Mouse (Mus musculus) cerebellum, adult 2 months (tissue): ENCODE data around the gene Hspa1a. TPM values are rescaled to one million over a fixed set of nuclear protein-coding genes. Genes with fewer than 3 reads are reported as not detected.

Experiments used
- DNase-seq, 2 experiments: peaks; one replicate each; pipeline ENCODE4 v3.0.0; 2021
- H3K27ac ChIP-seq: fragments of 200-500 bp; 2 replicates; pipeline ENCODE4 v1.5.1; 2012; ENCODE audit warnings: low read length, control low read depth, inconsistent platforms; ENCODE audit not compliant: insufficient read depth
- H3K27me3 ChIP-seq: fragments of 200-500 bp; 2 replicates; pipeline ENCODE4 v1.6.1; 2012; ENCODE audit warnings: inconsistent platforms, mild to moderate bottlenecking, low read length, moderate library complexity; ENCODE audit not compliant: control insufficient read depth, insufficient read depth
- H3K4me1 ChIP-seq: fragments of 200-500 bp; 2 replicates; pipeline ENCODE4 v1.6.1; 2011; ENCODE audit warnings: low read length; ENCODE audit not compliant: control insufficient read depth, insufficient read depth
- H3K4me3 ChIP-seq: fragments of 200-500 bp; replicated peaks from 2 replicates; pipeline ENCODE3; 2011; ENCODE audit warnings: mild to moderate bottlenecking, low read depth, low read length, control low read depth; ENCODE audit not compliant: insufficient read depth
- CTCF ChIP-seq: fragments of 200-500 bp; IDR thresholded peaks from 2 replicates; pipeline ENCODE4 v1.5.1; 2011; ENCODE audit warnings: low read depth, mild to moderate bottlenecking, control low read depth, low read length, moderate library complexity, borderline replicate concordance; ENCODE audit not compliant: insufficient read depth
- POLR2A ChIP-seq: fragments of 200-500 bp; IDR thresholded peaks from 2 replicates; pipeline ENCODE4 v1.6.1; 2011; ENCODE audit warnings: low read length, control low read depth, borderline replicate concordance; ENCODE audit not compliant: insufficient read depth
- WGBS: fragments of 180-500 bp; shearing (Covaris S2); methylation state at CpG from one replicate; pipeline ENCODE4 v1.1.7; 2018; 5-methylcytosine and 5-hydroxymethylcytosine counted together
- polyA plus RNA-seq: library from polyadenylated mRNA; depleted of rRNA; stranded (reverse); fragments of >200 nt; gene quantifications from 2 replicates; pipeline ENCODE4 v1.2.3, GENCODE M21; 2012

Hspa1a gene
- polyA plus RNA-seq, 1 experiment = 10.5 TPM

- no peak for DNase-seq
- H3K27me3 ChIP-seq = no peaks in the 10 kb centered on the region
- 38% methylated on average over 1 of the region's 1 CpGs for whole genome bisulfite sequencing
- H3K4me1 ChIP-seq = peaks cover 3% of the 10 kb centered on the region
- TF ChIP-seq CTCF (no peak), POLR2A (no peak)
- H3K4me3 ChIP-seq = no peak overlapping the region
- H3K27ac ChIP-seq = no peak overlapping the region
Observed at GRCm38 (mm10) chr17:34956340-34956739, 15.6 kb downstream of the Hspa1a start.

- Histone ChIP-seq H3K4me1 (peaks cover 3% of the 10 kb centered on the region), H3K4me3 (no peak overlapping the region), H3K27ac (no peak overlapping the region), H3K27me3 (no peaks in the 10 kb centered on the region)
- TF ChIP-seq POLR2A (no peak), CTCF (no peak)
- WGBS = 77% methylated on average over 3 of the region's 3 CpGs
- no peak for DNase-seq
Observed at GRCm38 (mm10) chr17:34955884-34956283, 16.1 kb downstream of the Hspa1a start.

- TF ChIP-seq CTCF (no peak), POLR2A (no peak)
- 90% methylated on average over 4 of the region's 4 CpGs for WGBS
- Histone ChIP-seq H3K4me3 (no peak overlapping the region), H3K27ac (no peak overlapping the region), H3K4me1 (peaks cover 3% of the 10 kb centered on the region), H3K27me3 (no peaks in the 10 kb centered on the region)
- no peak for DNase-seq
Observed at GRCm38 (mm10) chr17:34954831-34955230, 17.1 kb downstream of the Hspa1a start.

GRCm38 (mm10) chr17:34953904-34954303 lies 18.1 kb downstream of the Hspa1a start:
- 90% methylated on average over 4 of the region's 4 CpGs for WGBS
- H3K27me3 ChIP-seq = no peaks in the 10 kb centered on the region
- no peak for TF ChIP-seq POLR2A
- TF ChIP-seq CTCF = no peak
- no peak overlapping the region for H3K4me3 ChIP-seq
- H3K27ac ChIP-seq = no peak overlapping the region
- no peaks in the 10 kb centered on the region; the same call in none of the 2 replicates for H3K4me1 ChIP-seq
- no peak for DNase-seq

GRCm38 (mm10) chr17:34953258-34953657 lies 18.7 kb downstream of the Hspa1a start:
- no peak overlapping the region for H3K27ac ChIP-seq
- TF ChIP-seq CTCF = no peak
- TF ChIP-seq POLR2A = no peak
- no peaks in the 10 kb centered on the region for H3K27me3 ChIP-seq
- no peak overlapping the region for H3K4me3 ChIP-seq
- WGBS = 85% methylated on average over 3 of the region's 3 CpGs
- H3K4me1 ChIP-seq = no peaks in the 10 kb centered on the region; the same call in none of the 2 replicates
- DNase-seq = no peak

GRCm38 (mm10) chr17:34952378-34953040 lies 19.4 kb downstream of the Hspa1a start:
- TF ChIP-seq CTCF (peak; percentile 61; the same call in 1 of the 2 replicates), POLR2A (peak; percentile 85)
- no peaks in the 10 kb centered on the region for H3K27me3 ChIP-seq
- no peaks in the 10 kb centered on the region; the same call in none of the 2 replicates for H3K4me1 ChIP-seq
- DNase-seq = peak; percentile 74 to 84
- peak overlapping the region; percentile 64 for H3K27ac ChIP-seq
- peak overlapping the region; percentile 98 for H3K4me3 ChIP-seq
- WGBS = under 1% methylated on average over 23 of the region's 23 CpGs

GRCm38 (mm10) chr17:34951636-34952377 lies 20.1 kb downstream of the Hspa1a start:
- WGBS = under 1% methylated on average over 29 of the region's 29 CpGs
- no peak for TF ChIP-seq CTCF
- no peak for TF ChIP-seq POLR2A
- H3K27me3 ChIP-seq = no peaks in the 10 kb centered on the region
- DNase-seq = peak in 1 of 2 experiments; percentile 60
- peak overlapping the region; percentile 64 for H3K27ac ChIP-seq
- peak overlapping the region; percentile 98 for H3K4me3 ChIP-seq
- no peaks in the 10 kb centered on the region; the same call in none of the 2 replicates for H3K4me1 ChIP-seq
